Mouse (Mus musculus): ENCODE measurements at regions not wholly inside any gene's neighbourhood (a gene's known extent, or its start where the extent isn't known, plus 50 kb on each side); places are given as distances from the start of the nearest gene placed in this dataset.

DNA sequence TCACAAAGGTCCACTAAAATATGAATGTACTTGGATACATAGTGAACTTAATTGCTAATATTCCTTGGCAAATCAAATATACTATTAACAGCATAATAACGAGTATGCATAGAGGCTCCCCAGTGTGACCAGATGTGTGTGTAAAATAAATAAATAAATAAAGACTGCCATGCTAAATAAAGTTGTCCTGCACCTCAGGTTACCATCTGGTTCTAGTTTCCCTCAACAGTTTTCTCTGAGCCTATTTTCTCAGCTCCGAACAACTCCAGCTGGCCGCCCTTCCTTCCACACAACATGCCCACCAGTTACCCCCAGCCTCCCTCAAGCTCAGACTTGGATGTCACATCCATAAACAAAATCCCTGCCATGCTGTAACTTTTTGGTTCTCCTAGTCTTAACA, 253.8 kb upstream of the Tbx18 start:
- TF ChIP-seq CTCF (IDR thresholded peaks at IDR 0.05 in 2 of 3, conservative IDR thresholded peaks at IDR 0.05 in 1 of 3; ENCODE audit: control insufficient read depth in 1 of 3, insufficient read depth in 1 of 3, low read depth in 2 of 3, low read length in 3 of 3, poor library complexity in 1 of 3, severe bottlenecking in 1 of 3): no peak
- no peak for TF ChIP-seq POLR2A (IDR thresholded peaks at IDR 0.05; ENCODE audit: control insufficient read depth in 1 of 2, insufficient read depth in 1 of 2, low read depth in 1 of 2, low read length in 2 of 2, poor library complexity in 1 of 2)
- no peak for TF ChIP-seq UBTF (IDR thresholded peaks at IDR 0.05; ENCODE audit: borderline replicate concordance, insufficient read depth, low read depth, low read length)
- no peak for TF ChIP-seq NRF1 (IDR thresholded peaks at IDR 0.05; ENCODE audit: insufficient read depth, low read depth, low read length, poor library complexity, severe bottlenecking)
- TF ChIP-seq TBP (IDR thresholded peaks at IDR 0.05; ENCODE audit: low read depth, low read length): no peak
- TF ChIP-seq MAFK (IDR thresholded peaks at IDR 0.05; ENCODE audit: borderline replicate concordance, low read depth, low read length): no peak
- no peak for TF ChIP-seq POLR2AphosphoS5 (IDR thresholded peaks at IDR 0.05; ENCODE audit: borderline replicate concordance, low read depth, low read length)
- TF ChIP-seq HCFC1 (IDR thresholded peaks at IDR 0.05; ENCODE audit: low read depth, low read length): no peak
- no peak for TF ChIP-seq GATA1 (IDR thresholded peaks at IDR 0.05; ENCODE audit: low read depth, low read length)
- TF ChIP-seq POLR2AphosphoS2 (IDR thresholded peaks at IDR 0.05; ENCODE audit: low read length): no peak
- no peak for TF ChIP-seq TAL1 (IDR thresholded peaks at IDR 0.05; ENCODE audit: low read length)
- no peak for TF ChIP-seq EP300 (IDR thresholded peaks at IDR 0.05; ENCODE audit: low read depth in 1 of 2, low read length in 2 of 2)
- no peak for TF ChIP-seq E2F4 (IDR thresholded peaks at IDR 0.05; ENCODE audit: borderline replicate concordance, low read depth, low read length)
- TF ChIP-seq CHD1 (IDR thresholded peaks at IDR 0.05; ENCODE audit: low read depth, low read length): no peak
